Mouse (Mus musculus) small intestine, adult 2 months (tissue): ENCODE results near the gene Ang. TPM values are rescaled to one million over a fixed set of nuclear protein-coding genes. Genes with fewer than 3 reads are reported as not detected.
A peak's percentile ranks its signal among the peaks of the same experiment; 100 is the strongest.

Experiments
- H3K27ac ChIP-seq: fragments of 200-500 bp; 2 replicates; pipeline ENCODE4 v1.5.1; 2012; ENCODE audit warnings: low read depth, low read length, control low read depth, inconsistent platforms; ENCODE audit not compliant: insufficient read depth
- H3K27me3 ChIP-seq: fragments of 200-500 bp; 2 replicates; pipeline ENCODE4 v1.6.1; 2012; ENCODE audit warnings: mild to moderate bottlenecking, moderate library complexity, low read length, inconsistent platforms; ENCODE audit not compliant: control insufficient read depth, insufficient read depth
- H3K36me3 ChIP-seq: fragments of 200-500 bp; 2 replicates; pipeline ENCODE4 v1.6.1; 2012; ENCODE audit warnings: mild to moderate bottlenecking, low read length, control low read depth, inconsistent platforms; ENCODE audit not compliant: control insufficient read depth, insufficient read depth
- H3K4me1 ChIP-seq: fragments of 200-500 bp; 2 replicates; pipeline ENCODE4 v1.6.1; 2012; ENCODE audit warnings: low read length, inconsistent platforms, mixed read lengths; ENCODE audit not compliant: control insufficient read depth, insufficient read depth, insufficient read length
- H3K4me3 ChIP-seq: fragments of 200-500 bp; 2 replicates; pipeline ENCODE4 v1.5.1; 2012; ENCODE audit warnings: low read depth, mild to moderate bottlenecking, control low read depth, inconsistent platforms, low read length, moderate library complexity
- CTCF ChIP-seq: fragments of 200-500 bp; IDR thresholded peaks from 2 replicates; pipeline ENCODE4 v1.5.1; 2012; ENCODE audit warnings: low read depth, mild to moderate bottlenecking, control low read depth, inconsistent platforms, low read length, moderate library complexity, mixed read lengths; ENCODE audit not compliant: insufficient replicate concordance, insufficient read length; ENCODE audit errors: extremely low read depth
- POLR2A ChIP-seq: fragments of 200-500 bp; IDR thresholded peaks from 2 replicates; pipeline ENCODE4 v1.6.1; 2012; ENCODE audit warnings: low read depth, mild to moderate bottlenecking, control low read depth, inconsistent platforms, low read length, moderate library complexity
- WGBS: fragments of 180-500 bp; shearing (Covaris S2); methylation state at CpG from one replicate; pipeline ENCODE4 v1.1.7; 2018; 5-methylcytosine and 5-hydroxymethylcytosine counted together
- polyA plus RNA-seq: library from polyadenylated mRNA; depleted of rRNA; stranded (reverse); fragments of >200 nt; gene quantifications from 2 replicates; pipeline ENCODE4 v1.2.3, GENCODE M21; 2012

Ang gene
- polyA plus RNA-seq, 1 experiment, result 27.1 TPM

GRCm38 (mm10) chr14:51057401-51057831 lies 33.5 kb upstream of the Ang start, which contains the start of gene Rnase12:
Gene Rnase12, minus strand, starts transcription at chr14:51057661.
- no peak within 1 kb of the TSS for H3K27ac ChIP-seq

GRCm38 (mm10) chr14:51060761-51061160 lies 30.2 kb upstream of the Ang start:
- TF ChIP-seq CTCF, result no peak
- TF ChIP-seq POLR2A, result no peak
- H3K36me3 ChIP-seq, result no peaks in the 10 kb centered on the region
- H3K4me1 ChIP-seq, result peaks cover under 1% of the 10 kb centered on the region; the same call in 1 of the 2 replicates
- 96% methylated on average over 5 of the region's 5 CpGs for WGBS
- H3K27me3 ChIP-seq, result no peaks in the 10 kb centered on the region
- no peak overlapping the region for H3K4me3 ChIP-seq
- H3K27ac ChIP-seq, result no peak overlapping the region

More at GRCm38 (mm10) chr14:51057401-51057831, 33.5 kb upstream of the Ang start, which contains the start of gene Rnase12:
- no peaks in the 10 kb centered on the region for H3K27me3 ChIP-seq
- no peaks in the 10 kb centered on the region for H3K36me3 ChIP-seq
- no peaks in the 10 kb centered on the region for H3K4me1 ChIP-seq
- 10% methylated on average over 9 of the region's 9 CpGs for WGBS
- TF ChIP-seq POLR2A, result no peak
- TF ChIP-seq CTCF, result no peak
- peak within 1 kb of the TSS; percentile 7; the same call in 1 of the 2 replicates for H3K4me3 ChIP-seq

GRCm38 (mm10) chr14:51068956-51069355 lies 22.0 kb upstream of the Ang start:
- Histone ChIP-seq H3K4me3 (no peak overlapping the region), H3K36me3 (no peaks in the 10 kb centered on the region), H3K27ac (no peak overlapping the region), H3K4me1 (peaks cover 2% of the 10 kb centered on the region; the same call in 1 of the 2 replicates), H3K27me3 (no peaks in the 10 kb centered on the region)
- 18% methylated on average over 5 of the region's 5 CpGs for whole genome bisulfite sequencing
- no peak for TF ChIP-seq CTCF
- no peak for TF ChIP-seq POLR2A

- Histone ChIP-seq H3K4me1 (peaks cover 2% of the 10 kb centered on the region; the same call in 1 of the 2 replicates), H3K4me3 (no peak overlapping the region), H3K36me3 (no peaks in the 10 kb centered on the region), H3K27ac (no peak overlapping the region), H3K27me3 (no peaks in the 10 kb centered on the region)
- WGBS, result 87% methylated on average over 2 of the region's 2 CpGs
- TF ChIP-seq CTCF (peak; percentile 36; the same call in 1 of the 2 replicates), POLR2A (no peak)
These were observed 21.3 kb upstream of the Ang start for GRCm38 (mm10) chr14:51069617-51070016.

- 93% methylated on average over 3 of the region's 3 CpGs for WGBS
- H3K27me3 ChIP-seq, result no peaks in the 10 kb centered on the region
- no peak within 1 kb of the TSS for H3K4me3 ChIP-seq
- no peak for TF ChIP-seq CTCF
- no peak for TF ChIP-seq POLR2A
- no peaks in the 10 kb centered on the region for H3K36me3 ChIP-seq
- H3K27ac ChIP-seq, result no peak within 1 kb of the TSS
- no peaks in the 10 kb centered on the region for H3K4me1 ChIP-seq
These were observed 16.6 kb upstream of the Ang start, which contains the start of gene Olfr750 for GRCm38 (mm10) chr14:51074335-51074734. Gene Olfr750, minus strand, starts transcription at chr14:51074435.

GRCm38 (mm10) chr14:51079180-51079579 lies 11.8 kb upstream of the Ang start:
- H3K4me1 ChIP-seq, result peaks cover 3% of the 10 kb centered on the region; the same call in 1 of the 2 replicates
- no peak overlapping the region for H3K4me3 ChIP-seq
- no peak overlapping the region for H3K27ac ChIP-seq
- 98% methylated on average over 1 of the region's 1 CpGs for WGBS
- no peaks in the 10 kb centered on the region for H3K27me3 ChIP-seq
- no peaks in the 10 kb centered on the region for H3K36me3 ChIP-seq
- no peak for TF ChIP-seq POLR2A
- TF ChIP-seq CTCF, result no peak

GRCm38 (mm10) chr14:51081035-51081434 lies 9.9 kb upstream of the Ang start:
- peaks cover 3% of the 10 kb centered on the region; the same call in 1 of the 2 replicates for H3K4me1 ChIP-seq
- 21% methylated on average over 2 of the region's 2 CpGs for WGBS
- no peaks in the 10 kb centered on the region for H3K27me3 ChIP-seq
- TF ChIP-seq CTCF, result no peak
- TF ChIP-seq POLR2A, result no peak
- H3K36me3 ChIP-seq, result no peaks in the 10 kb centered on the region
- H3K4me3 ChIP-seq, result no peak overlapping the region
- H3K27ac ChIP-seq, result 0 out of 2 replicates have a peak overlapping the region, but pooled peaks have one; percentile 32
